9 mouse cellular contexts compared by ENCODE assay signal in genomic region chr9:9051184-9051583, GRCm38 (mm10).
DNase-seq lines count a peak whose midpoint lies in the region; ATAC-seq lines count a peak whose summit lies in the region.
"Had no signal": no experiment of that assay in that cellular context is flagged by ENCODE, and none has a peak within 500 bp of the region (broad histone marks: within the 10 kb centered on the region; RNA-seq: fewer than 3 reads in every experiment).

No protein-coding gene starts in this region.

- no peaks in the 10 kb centered on the region for H3K4me1 ChIP-seq in embryonic facial prominence, embryonic 14.5 days (ENCODE audit: control insufficient read depth, insufficient read depth, low read length)
- no peaks in the 10 kb centered on the region for H3K4me1 ChIP-seq in midbrain, embryonic 16.5 days (ENCODE audit: control insufficient read depth, insufficient read depth, low read length)
- H3K4me1 ChIP-seq: liver, embryonic 13.5 days had no signal

- H3K9ac ChIP-seq in embryonic facial prominence, embryonic 14.5 days (ENCODE audit: low read depth, low read length): no peak overlapping the region
- H3K9ac ChIP-seq in midbrain, embryonic 16.5 days (ENCODE audit: low read depth, low read length): no peak overlapping the region
- H3K9ac ChIP-seq: liver, embryonic 13.5 days had no signal

- 48% methylated on average over 5 of the region's 5 CpGs for WGBS in embryonic facial prominence, embryonic 14.5 days
- 49% methylated on average over 5 of the region's 5 CpGs for WGBS in midbrain, embryonic 16.5 days

- no peak overlapping the region for H3K27ac ChIP-seq in embryonic facial prominence, embryonic 14.5 days (replicated peaks; ENCODE audit: low read depth, low read length)
- H3K27ac ChIP-seq in midbrain, embryonic 16.5 days (ENCODE audit: low read length): no peak overlapping the region
- H3K27ac ChIP-seq: liver, embryonic 13.5 days had no signal

- H3K4me2 ChIP-seq in embryonic facial prominence, embryonic 14.5 days (ENCODE audit: low read depth, low read length): no peak overlapping the region
- H3K4me2 ChIP-seq in midbrain, embryonic 16.5 days (ENCODE audit: low read length): no peak overlapping the region
- H3K4me2 ChIP-seq: liver, embryonic 13.5 days had no signal

- no peak for ATAC-seq in embryonic facial prominence, embryonic 14.5 days (ENCODE audit: low read depth)
- peak; percentile 67 for ATAC-seq in midbrain, embryonic 16.5 days

- H3K4me3 ChIP-seq in embryonic facial prominence, embryonic 14.5 days (ENCODE audit: low read depth, low read length): no peak overlapping the region
- H3K4me3 ChIP-seq in midbrain, embryonic 16.5 days (ENCODE audit: low read depth, low read length): no peak overlapping the region
- H3K4me3 ChIP-seq: liver, embryonic 13.5 days had no signal

- no peaks in the 10 kb centered on the region for H3K27me3 ChIP-seq in embryonic facial prominence, embryonic 14.5 days (replicated peaks; ENCODE audit: control insufficient read depth, insufficient read depth, low read length)
- H3K27me3 ChIP-seq in midbrain, embryonic 16.5 days (ENCODE audit: control insufficient read depth, insufficient read depth, low read depth, low read length): no peaks in the 10 kb centered on the region
- H3K27me3 ChIP-seq: liver, embryonic 13.5 days had no signal

- H3K9me3 ChIP-seq in embryonic facial prominence, embryonic 14.5 days (ENCODE audit: control insufficient read depth, low read length): no peaks in the 10 kb centered on the region
- H3K9me3 ChIP-seq in midbrain, embryonic 16.5 days (replicated peaks; ENCODE audit: control insufficient read depth, low read length, poor library complexity, severe bottlenecking): no peaks in the 10 kb centered on the region
- H3K9me3 ChIP-seq: liver, embryonic 13.5 days had no signal

- H3K36me3 ChIP-seq in embryonic facial prominence, embryonic 14.5 days (ENCODE audit: control insufficient read depth, insufficient read depth, low read length): peaks cover 5% of the 10 kb centered on the region; the same call in 1 of the 2 replicates
- no peaks in the 10 kb centered on the region for H3K36me3 ChIP-seq in midbrain, embryonic 16.5 days (ENCODE audit: control insufficient read depth, insufficient read depth, low read length)
- H3K36me3 ChIP-seq: liver, embryonic 13.5 days had no signal

- peak; percentile 18 for DNase-seq in left cerebral cortex, adult 11 months (ENCODE audit: low spot score)
- DNase-seq in left cerebral cortex, adult 8-10 months (ENCODE audit: low spot score in 2 of 2): no peak
- DNase-seq in adrenal gland, postnatal 10 days: peak; percentile 43
- peak; percentile 68 for DNase-seq in embryonic facial prominence, embryonic 14.5 days (ENCODE audit: low spot score)
- DNase-seq in layer of hippocampus, adult 8-10 months (ENCODE audit: low spot score in 2 of 2): peak; percentile 11 to 15
- DNase-seq in thymus, postnatal 25 days: no peak
- DNase-seq in gastrocnemius, postnatal 10 days: no peak
- DNase-seq: liver, embryonic 13.5 days had no signal

Comparison
In these comparisons a context has a peak if more than half of its experiments do, and no peak if none do; other contexts are left out.
1. DNase-seq: peak in left cerebral cortex, adult 11 months (single experiment), adrenal gland, postnatal 10 days (single experiment), embryonic facial prominence, embryonic 14.5 days (single experiment) and layer of hippocampus, adult 8-10 months (2 of 2); none in left cerebral cortex, adult 8-10 months (0 of 2), thymus, postnatal 25 days (single experiment) and gastrocnemius, postnatal 10 days (single experiment).